Mouse (Mus musculus): ENCODE results near the gene Ptpn7.

GRCm38 (mm10) chr1:135158633-135159032 is 26.1 kb downstream of the Ptpn7 start:
- TF ChIP-seq CTCF (IDR thresholded peaks at IDR 0.05; ENCODE audit: extremely low read depth, insufficient read length, insufficient replicate concordance, low read depth, low read length): no peak
- no peak for TF ChIP-seq POLR2A (IDR thresholded peaks at IDR 0.05; ENCODE audit: low read depth, low read length)

All from small intestine, adult 2 months (tissue).